ENCODE assay signal across 10 mouse cellular contexts in the genomic region with DNA sequence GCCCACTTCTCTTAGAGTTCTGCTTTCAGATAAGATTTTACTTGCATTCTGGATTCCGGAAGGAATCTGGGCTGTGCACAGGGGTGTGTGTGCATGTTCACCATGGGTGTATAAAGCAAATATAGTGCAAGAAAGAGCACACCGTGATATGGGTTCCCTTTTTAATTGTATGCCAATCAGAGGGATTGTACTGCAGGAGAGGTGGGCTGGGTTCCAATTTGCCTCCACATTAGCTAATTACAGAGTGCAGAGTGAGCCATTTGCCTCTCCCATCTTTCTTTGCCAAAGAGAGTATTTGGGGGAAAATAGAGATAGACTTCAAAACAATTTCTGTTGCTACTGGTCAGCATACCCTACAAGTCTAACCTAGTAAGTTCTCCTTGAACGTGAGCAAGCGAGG.
"Had no signal": no experiment of that assay in that cellular context is flagged by ENCODE, and none has a peak within 500 bp of the region (broad histone marks: within the 10 kb centered on the region; RNA-seq: fewer than 3 reads in every experiment).

No protein-coding gene starts in this region.

- H3K4me2 ChIP-seq: kidney, embryonic 15.5 days; limb, embryonic 13.5 days; midbrain, embryonic 13.5 days had no signal

- H3K36me3 ChIP-seq: kidney, embryonic 15.5 days; limb, embryonic 13.5 days; midbrain, embryonic 13.5 days had no signal

- DNase-seq: kidney, postnatal 14 days; layer of hippocampus, postnatal 36 days; lung, adult 18-20 months; spleen, adult 18-20 months; thymus, adult 18-20 months; thymus, postnatal 14 days had no signal

- H3K4me1 ChIP-seq: kidney, embryonic 15.5 days; limb, embryonic 13.5 days; midbrain, embryonic 13.5 days had no signal

- ATAC-seq: midbrain, embryonic 13.5 days had no signal

- H3K27me3 ChIP-seq: kidney, embryonic 15.5 days; limb, embryonic 13.5 days; midbrain, embryonic 13.5 days had no signal

- H3K9me3 ChIP-seq: kidney, embryonic 15.5 days; limb, embryonic 13.5 days; midbrain, embryonic 13.5 days had no signal

- H3K27ac ChIP-seq: kidney, embryonic 15.5 days; limb, embryonic 13.5 days; liver, embryonic 14.5 days; midbrain, embryonic 13.5 days had no signal

- H3K9ac ChIP-seq: kidney, embryonic 15.5 days; limb, embryonic 13.5 days; liver, embryonic 14.5 days; midbrain, embryonic 13.5 days had no signal

- H3K4me3 ChIP-seq: kidney, embryonic 15.5 days; limb, embryonic 13.5 days; midbrain, embryonic 13.5 days had no signal
